ENCODE assay signal across 8 mouse cellular contexts in genomic region chr5:103680381-103680780, GRCm38 (mm10).
DNase-seq lines count a peak whose midpoint lies in the region; TF ChIP-seq lines count a peak whose summit lies in the region.

No protein-coding gene starts in this region.

- no peaks in the 10 kb centered on the region for H3K36me3 ChIP-seq in E14TG2a.4 (ENCODE audit: insufficient read depth, low read length)

- H3K4me1 ChIP-seq in E14TG2a.4 (replicated peaks; ENCODE audit: low read depth, low read length), result peaks cover 65% of the 10 kb centered on the region

- no peak overlapping the region for H3K4me3 ChIP-seq in E14TG2a.4 (replicated peaks; ENCODE audit: low read length)

- H3K27me3 ChIP-seq in E14TG2a.4 (ENCODE audit: insufficient read depth, low read length), result no peaks in the 10 kb centered on the region

- peak; percentile 99 for TF ChIP-seq CTCF in E14TG2a.4 (conservative IDR thresholded peaks at IDR 0.05; ENCODE audit: low read length)

- DNase-seq in A20 (ENCODE audit: low read depth, low spot score) (peak; percentile 78), liver (peak; percentile 77)
- DNase-seq in c-Kit-positive CD71-negative TER-119-negative erythroid progenitor cells, embryonic 14.5 days (ENCODE audit: low read depth), result peak; percentile 71
- DNase-seq in forelimb bud, embryonic 11.5 days (ENCODE audit: low read depth, low spot score), result peak; percentile 76
- peak; percentile 80 to 82 for DNase-seq in kidney, adult 8-10 months
- DNase-seq in ovary, postnatal 10 days (ENCODE audit: low spot score), result peak; percentile 50
- peak; percentile 69 to 77 for DNase-seq in thymus, postnatal 36 days

- H3K9me3 ChIP-seq in E14TG2a.4 (ENCODE audit: low read length), result no peaks in the 10 kb centered on the region
